ENCODE assay signal across 8 mouse cellular contexts in the genomic region with DNA sequence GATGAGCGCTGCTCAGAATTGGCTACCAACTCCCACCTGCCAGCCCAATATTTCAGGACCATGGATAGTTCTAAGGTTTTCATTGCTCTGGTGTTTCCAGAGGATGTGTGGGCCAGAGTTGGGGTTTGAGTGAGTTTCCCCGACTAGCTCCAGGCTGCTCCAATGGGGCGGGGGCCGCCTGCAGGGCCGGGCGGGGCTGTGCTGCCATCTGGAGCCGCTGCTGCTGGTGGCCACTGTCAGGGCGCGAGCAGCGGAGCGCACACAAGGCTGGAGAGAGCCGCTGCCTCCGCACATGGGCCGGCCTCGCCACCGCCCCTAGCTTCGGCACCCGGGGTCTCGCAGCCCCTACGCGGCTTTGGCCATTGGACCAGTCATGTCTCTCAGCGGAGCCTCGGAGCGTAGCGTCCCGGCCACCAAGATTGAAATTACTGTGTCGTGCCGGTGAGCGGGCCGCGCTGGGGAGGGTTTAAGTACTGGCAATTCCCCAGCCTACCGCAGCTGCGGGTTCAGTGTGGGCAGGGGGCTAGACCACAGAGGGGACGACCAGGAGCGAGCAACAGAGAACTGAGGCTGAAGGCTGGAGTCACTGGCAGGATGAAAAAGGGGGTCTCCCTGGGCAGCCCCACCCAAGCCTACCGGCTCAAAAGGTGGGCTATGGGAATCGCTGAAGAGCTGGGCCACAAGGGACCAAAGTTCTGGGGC. TPM values are rescaled to one million over a fixed set of nuclear protein-coding genes. Genes with fewer than 3 reads are reported as not detected.
A peak's percentile ranks its signal among the peaks of the same experiment; 100 is the strongest.
DNase-seq lines count a peak whose midpoint lies in the region; ATAC-seq and TF ChIP-seq lines count a peak whose summit lies in the region.

Cpne9 (plus strand) TSS at position 207 of the 702 bp plus-strand sequence.

- no peak within 1 kb of the TSS for H3K4me3 ChIP-seq in kidney, adult 2 months (ENCODE audit: insufficient read depth, low read depth, low read length)
- 0 out of 2 replicates have a peak within 1 kb of the TSS, but pooled peaks have one; percentile 11 for H3K4me3 ChIP-seq in forebrain, embryonic 11.5 days (ENCODE audit: low read depth, low read length)
- 0 out of 2 replicates have a peak within 1 kb of the TSS, but pooled peaks have one; percentile 9 for H3K4me3 ChIP-seq in intestine, embryonic 15.5 days (replicated peaks)
- peak within 1 kb of the TSS; percentile 15 for H3K4me3 ChIP-seq in limb, embryonic 15.5 days

- peak; percentile 52; the same call in 1 of the 2 replicates for ATAC-seq in forebrain, embryonic 11.5 days (replicated peaks; ENCODE audit: low FRiP score)
- peak; percentile 61 for ATAC-seq in intestine, embryonic 15.5 days
- no peak; the same call in 1 of the 2 replicates for ATAC-seq in limb, embryonic 15.5 days (ENCODE audit: insufficient number of reproducible peaks, low FRiP score, low TSS enrichment, low read depth)

- peak within 1 kb of the TSS; percentile 42 for H3K4me2 ChIP-seq in forebrain, embryonic 11.5 days (ENCODE audit: low read depth, low read length, severe bottlenecking)
- H3K4me2 ChIP-seq in intestine, embryonic 15.5 days (replicated peaks): peak within 1 kb of the TSS; percentile 46
- H3K4me2 ChIP-seq in limb, embryonic 15.5 days: peak within 1 kb of the TSS; percentile 36

- peak; percentile 24 for DNase-seq in kidney, adult 2 months
- DNase-seq in kidney, adult 8-10 months: no peak
- DNase-seq in c-Kit-positive CD71-negative TER-119-negative erythroid progenitor cells, embryonic 14.5 days (ENCODE audit: low read depth): peak; percentile 40
- peak; percentile 79 for DNase-seq in forebrain, embryonic 11.5 days (ENCODE audit: low spot score)
- DNase-seq in right cerebral cortex, postnatal 14 days: peak; percentile 53
- no peak for DNase-seq in urinary bladder, postnatal 4 days (ENCODE audit: low spot score in 2 of 2)

- 0 out of 2 replicates have a peak, but pooled peaks cover 1% of the 10 kb centered on the region for H3K36me3 ChIP-seq in kidney, adult 2 months (ENCODE audit: control insufficient read depth, insufficient read depth, low read length)
- H3K36me3 ChIP-seq in forebrain, embryonic 11.5 days (ENCODE audit: control insufficient read depth, insufficient read depth, low read length): no peaks in the 10 kb centered on the region
- H3K36me3 ChIP-seq in intestine, embryonic 15.5 days: no peaks in the 10 kb centered on the region
- peaks cover 27% of the 10 kb centered on the region for H3K36me3 ChIP-seq in limb, embryonic 15.5 days

- 2% methylated on average over 37 of the region's 37 CpGs for WGBS in kidney, adult 2 months
- 1% methylated on average over 37 of the region's 37 CpGs for WGBS in forebrain, embryonic 11.5 days
- WGBS in intestine, embryonic 15.5 days: 2% methylated on average over 37 of the region's 37 CpGs
- WGBS in limb, embryonic 15.5 days: 1% methylated on average over 37 of the region's 37 CpGs

- no peak for TF ChIP-seq POLR2A in kidney, adult 2 months (IDR thresholded peaks at IDR 0.05; ENCODE audit: low read depth, low read length)

- TF ChIP-seq CTCF in kidney, adult 2 months (conservative IDR thresholded peaks at IDR 0.05; ENCODE audit: insufficient read depth, insufficient read length, low read depth, low read length): no peak

- no peak within 1 kb of the TSS for H3K27ac ChIP-seq in kidney, adult 2 months (ENCODE audit: insufficient read depth, low read depth, low read length)
- H3K27ac ChIP-seq in forebrain, embryonic 11.5 days (ENCODE audit: low read depth, low read length): no peak within 1 kb of the TSS
- H3K27ac ChIP-seq in intestine, embryonic 15.5 days: no peak within 1 kb of the TSS
- no peak within 1 kb of the TSS for H3K27ac ChIP-seq in limb, embryonic 15.5 days

- H3K4me1 ChIP-seq in kidney, adult 2 months (ENCODE audit: control insufficient read depth, insufficient read depth, low read length): no peaks in the 10 kb centered on the region
- peaks cover 7% of the 10 kb centered on the region; the same call in 1 of the 2 replicates for H3K4me1 ChIP-seq in forebrain, embryonic 11.5 days (replicated peaks; ENCODE audit: control insufficient read depth, insufficient read depth, low read length)
- peaks cover 7% of the 10 kb centered on the region; the same call in 1 of the 2 replicates for H3K4me1 ChIP-seq in intestine, embryonic 15.5 days (replicated peaks)
- H3K4me1 ChIP-seq in limb, embryonic 15.5 days: peaks cover 14% of the 10 kb centered on the region

- no peaks in the 10 kb centered on the region for H3K9me3 ChIP-seq in forebrain, embryonic 11.5 days (ENCODE audit: control insufficient read depth, low read length)
- no peaks in the 10 kb centered on the region for H3K9me3 ChIP-seq in intestine, embryonic 15.5 days
- no peaks in the 10 kb centered on the region for H3K9me3 ChIP-seq in limb, embryonic 15.5 days

- H3K9ac ChIP-seq in forebrain, embryonic 11.5 days (ENCODE audit: low read length): no peak within 1 kb of the TSS
- no peak within 1 kb of the TSS for H3K9ac ChIP-seq in intestine, embryonic 15.5 days
- H3K9ac ChIP-seq in limb, embryonic 15.5 days: no peak within 1 kb of the TSS

- no peaks in the 10 kb centered on the region for H3K27me3 ChIP-seq in kidney, adult 2 months (replicated peaks; ENCODE audit: control insufficient read depth, insufficient read depth, low read length)
- peaks cover 27% of the 10 kb centered on the region for H3K27me3 ChIP-seq in forebrain, embryonic 11.5 days (ENCODE audit: control insufficient read depth, insufficient read depth, low read length)
- H3K27me3 ChIP-seq in intestine, embryonic 15.5 days (replicated peaks): peaks cover 37% of the 10 kb centered on the region
- peaks cover 39% of the 10 kb centered on the region for H3K27me3 ChIP-seq in limb, embryonic 15.5 days

RNA-seq across cellular contexts. Expression of gene Cpne9, which starts in this region (rescaled TPM):
- 0.15 and 1.3 TPM in 2 replicates for polyA plus RNA-seq in kidney, adult 2 months (2012; rRNA removed)
- 0.13 and 0.52 TPM in 2 replicates for polyA plus RNA-seq in forebrain, embryonic 11.5 days (2014; fragmentation: Nextera tagmentation; extraction: Ambion mirVana)
- polyA plus RNA-seq in intestine, embryonic 15.5 days (2015; fragmentation: Nextera tagmentation; extraction: Ambion mirVana): 0.14 TPM in 1 of 2 replicates, not detected in the other
- polyA plus RNA-seq in limb, embryonic 15.5 days (2015; fragmentation: Nextera tagmentation; extraction: Ambion mirVana): 0.10 and 0.20 TPM in 2 replicates

Comparison
In these comparisons a context has a peak if more than half of its experiments do, and no peak if none do; other contexts are left out.
1. DNase-seq: peak in kidney, adult 2 months (single experiment), c-Kit-positive CD71-negative TER-119-negative erythroid progenitor cells, embryonic 14.5 days (single experiment) and right cerebral cortex, postnatal 14 days (single experiment); none in kidney, adult 8-10 months (0 of 2) and urinary bladder, postnatal 4 days (0 of 2).
2. Peak in DNase-seq, ATAC-seq, H3K4me3 ChIP-seq and H3K4me2 ChIP-seq in forebrain, embryonic 11.5 days; RNA of the gene not detected or under 1 TPM.
3. Peak in ATAC-seq, H3K4me3 ChIP-seq and H3K4me2 ChIP-seq in intestine, embryonic 15.5 days; RNA of the gene not detected or under 1 TPM.
4. Peak in every context shown above with its lines, with median percentiles within 50 percentile points of each other: H3K4me2 ChIP-seq.